ENCODE assay signal across 11 mouse cellular contexts in the genomic region with DNA sequence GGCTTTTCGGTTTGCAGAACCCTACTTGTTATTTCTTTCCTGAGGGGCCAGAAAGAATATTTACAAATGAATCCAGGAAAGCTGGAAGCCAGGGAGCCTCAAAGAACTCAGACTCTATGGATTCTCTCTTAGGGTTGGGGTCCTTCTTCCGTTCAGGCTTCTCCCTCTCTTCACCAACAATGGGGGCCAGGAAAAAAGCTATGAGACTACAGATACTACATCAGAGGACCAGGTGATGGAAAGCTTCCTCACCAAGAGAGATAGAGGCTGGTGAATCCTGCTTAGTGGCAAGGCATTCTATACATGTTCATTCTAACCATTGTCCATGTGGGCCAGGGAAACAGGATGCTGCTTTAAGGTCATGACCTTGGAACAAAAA.
DNase-seq lines count a peak whose midpoint lies in the region; ATAC-seq lines count a peak whose summit lies in the region.
"Had no signal": no experiment of that assay in that cellular context is flagged by ENCODE, and none has a peak within 500 bp of the region (broad histone marks: within the 10 kb centered on the region; RNA-seq: fewer than 3 reads in every experiment).

No protein-coding gene starts in this region.

- no peaks in the 10 kb centered on the region for H3K9me3 ChIP-seq in kidney, embryonic 15.5 days (replicated peaks)
- no peaks in the 10 kb centered on the region for H3K9me3 ChIP-seq in embryonic facial prominence, embryonic 15.5 days (replicated peaks)
- H3K9me3 ChIP-seq in hindbrain, embryonic 14.5 days (ENCODE audit: control insufficient read depth, low read length): no peaks in the 10 kb centered on the region
- no peaks in the 10 kb centered on the region for H3K9me3 ChIP-seq in midbrain, embryonic 14.5 days (ENCODE audit: control insufficient read depth, low read length)

- DNase-seq in kidney, adult 18-20 months: no peak
- DNase-seq in hindbrain, embryonic 14.5 days (ENCODE audit: low spot score): no peak
- DNase-seq in midbrain, embryonic 14.5 days: no peak
- no peak for DNase-seq in adrenal gland, adult 18-20 months (ENCODE audit: low spot score in 2 of 2)
- DNase-seq in thymus, adult 18-20 months: no peak
- DNase-seq in kidney, postnatal 14 days: no peak
- DNase-seq: lung, postnatal 14 days; thymus, postnatal 36 days had no signal

- 28% methylated on average over 2 of the region's 2 CpGs for WGBS in kidney, embryonic 15.5 days
- WGBS in embryonic facial prominence, embryonic 15.5 days: 34% methylated on average over 2 of the region's 2 CpGs
- WGBS in hindbrain, embryonic 14.5 days: 2% methylated on average over 2 of the region's 2 CpGs
- WGBS in midbrain, embryonic 14.5 days: 7% methylated on average over 2 of the region's 2 CpGs

- no peak overlapping the region for H3K4me3 ChIP-seq in kidney, embryonic 15.5 days (replicated peaks)
- no peak overlapping the region for H3K4me3 ChIP-seq in embryonic facial prominence, embryonic 15.5 days (replicated peaks)
- peak overlapping the region; percentile 27; the same call in 1 of the 2 replicates for H3K4me3 ChIP-seq in hindbrain, embryonic 14.5 days (replicated peaks; ENCODE audit: low read length)
- peak overlapping the region; percentile 30 for H3K4me3 ChIP-seq in midbrain, embryonic 14.5 days (replicated peaks; ENCODE audit: low read depth, low read length)

- peaks cover 12% of the 10 kb centered on the region for H3K4me1 ChIP-seq in kidney, embryonic 15.5 days
- H3K4me1 ChIP-seq in embryonic facial prominence, embryonic 15.5 days: peaks cover 10% of the 10 kb centered on the region
- H3K4me1 ChIP-seq in hindbrain, embryonic 14.5 days (replicated peaks; ENCODE audit: control insufficient read depth, insufficient read depth, low read length): peaks cover 23% of the 10 kb centered on the region
- H3K4me1 ChIP-seq in midbrain, embryonic 14.5 days (ENCODE audit: control insufficient read depth, insufficient read depth, low read length): peaks cover 21% of the 10 kb centered on the region

- H3K27me3 ChIP-seq in kidney, embryonic 15.5 days: no peaks in the 10 kb centered on the region
- 0 out of 2 replicates have a peak, but pooled peaks cover 3% of the 10 kb centered on the region for H3K27me3 ChIP-seq in embryonic facial prominence, embryonic 15.5 days
- no peaks in the 10 kb centered on the region for H3K27me3 ChIP-seq in hindbrain, embryonic 14.5 days (ENCODE audit: control insufficient read depth, insufficient read depth, low read length)
- no peaks in the 10 kb centered on the region for H3K27me3 ChIP-seq in midbrain, embryonic 14.5 days (ENCODE audit: control insufficient read depth, insufficient read depth, low read length)
- H3K27me3 ChIP-seq: CH12.LX had no signal

- no peak overlapping the region for H3K9ac ChIP-seq in kidney, embryonic 15.5 days
- H3K9ac ChIP-seq in embryonic facial prominence, embryonic 15.5 days: no peak overlapping the region
- peak overlapping the region; percentile 59 for H3K9ac ChIP-seq in hindbrain, embryonic 14.5 days
- H3K9ac ChIP-seq in midbrain, embryonic 14.5 days (replicated peaks; ENCODE audit: low read length): no peak overlapping the region

- H3K27ac ChIP-seq in kidney, embryonic 15.5 days: no peak overlapping the region
- no peak overlapping the region for H3K27ac ChIP-seq in embryonic facial prominence, embryonic 15.5 days (replicated peaks)
- H3K27ac ChIP-seq in hindbrain, embryonic 14.5 days: peak overlapping the region; percentile 84
- H3K27ac ChIP-seq in midbrain, embryonic 14.5 days (replicated peaks; ENCODE audit: low read depth, low read length): peak overlapping the region; percentile 94

- peak overlapping the region; percentile 51 for H3K4me2 ChIP-seq in kidney, embryonic 15.5 days
- peak overlapping the region; percentile 42; the same call in 1 of the 2 replicates for H3K4me2 ChIP-seq in embryonic facial prominence, embryonic 15.5 days (replicated peaks)
- peak overlapping the region; percentile 66 for H3K4me2 ChIP-seq in hindbrain, embryonic 14.5 days (replicated peaks)
- H3K4me2 ChIP-seq in midbrain, embryonic 14.5 days (ENCODE audit: low read length): peak overlapping the region; percentile 64

- no peak for ATAC-seq in kidney, embryonic 15.5 days (replicated peaks; ENCODE audit: low FRiP score)
- ATAC-seq in embryonic facial prominence, embryonic 15.5 days (ENCODE audit: insufficient number of reproducible peaks, low FRiP score, low TSS enrichment, low read depth): no peak
- 0 out of 2 replicates have a peak, but pooled peaks have one; percentile 27 for ATAC-seq in hindbrain, embryonic 14.5 days (ENCODE audit: low FRiP score)
- peak; percentile 13; the same call in 1 of the 2 replicates for ATAC-seq in midbrain, embryonic 14.5 days (ENCODE audit: low FRiP score, low TSS enrichment)

- H3K36me3 ChIP-seq in kidney, embryonic 15.5 days: no peaks in the 10 kb centered on the region
- H3K36me3 ChIP-seq in embryonic facial prominence, embryonic 15.5 days: no peaks in the 10 kb centered on the region
- no peaks in the 10 kb centered on the region for H3K36me3 ChIP-seq in hindbrain, embryonic 14.5 days (replicated peaks; ENCODE audit: control insufficient read depth, insufficient read depth)
- H3K36me3 ChIP-seq in midbrain, embryonic 14.5 days (ENCODE audit: control insufficient read depth, insufficient read depth, low read length): no peaks in the 10 kb centered on the region

Comparison
In these comparisons a context has a peak if more than half of its experiments do, and no peak if none do; other contexts are left out.
1. ATAC-seq: peak in hindbrain, embryonic 14.5 days (single experiment) and midbrain, embryonic 14.5 days (single experiment); none in kidney, embryonic 15.5 days (single experiment) and embryonic facial prominence, embryonic 15.5 days (single experiment).
2. H3K27ac ChIP-seq: peak in hindbrain, embryonic 14.5 days (single experiment) and midbrain, embryonic 14.5 days (single experiment); none in kidney, embryonic 15.5 days (single experiment) and embryonic facial prominence, embryonic 15.5 days (single experiment).
3. H3K4me3 ChIP-seq: peak in hindbrain, embryonic 14.5 days (single experiment) and midbrain, embryonic 14.5 days (single experiment); none in kidney, embryonic 15.5 days (single experiment) and embryonic facial prominence, embryonic 15.5 days (single experiment).
4. Peak in every context shown above with its lines, with median percentiles within 50 percentile points of each other: H3K4me2 ChIP-seq.